Mouse (Mus musculus) adipocyte (in vitro differentiated cells): ENCODE measurements around the gene H2afy2.

Experiments used
- DNase-seq: peaks from one replicate; pipeline ENCODE4 v3.0.0-alpha.2; 2016; ENCODE audit warnings: low spot score

The H2afy2 gene

DNA sequence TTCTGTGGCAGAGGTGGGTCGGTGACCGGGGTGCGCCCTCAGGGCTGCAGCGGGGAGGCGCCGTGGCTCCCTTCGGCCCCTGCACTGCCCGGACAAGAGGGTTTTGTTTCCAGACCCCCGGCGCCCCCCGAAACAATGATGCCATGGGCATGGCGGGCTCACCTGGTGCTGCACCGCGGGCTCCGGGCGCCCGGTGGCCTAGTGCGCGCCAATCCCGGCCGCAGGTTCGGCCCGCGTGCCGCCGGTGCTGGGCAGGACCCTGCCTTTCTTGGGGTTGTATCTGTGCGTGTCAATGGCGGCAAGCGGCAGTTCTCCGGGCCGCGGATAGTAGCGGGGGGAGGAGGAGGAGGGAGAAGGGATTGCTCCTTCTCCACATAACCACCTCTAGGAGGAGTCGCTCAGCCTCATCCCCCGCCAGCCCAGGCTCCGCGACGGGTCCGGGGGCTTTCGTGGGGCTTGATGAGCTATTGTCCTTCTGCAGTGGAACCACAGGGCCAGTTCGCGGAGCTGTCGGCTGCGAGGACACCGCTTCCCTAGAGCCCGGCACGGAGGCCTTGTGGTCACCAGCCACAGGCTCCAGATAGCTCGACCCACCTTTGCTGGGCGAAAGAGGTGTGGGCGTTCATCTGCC, at the start of gene H2afy2:
Gene H2afy2 (minus strand): TSS at position 527 of the 631 bp plus-strand sequence.
- DNase-seq, result no peak

DNA sequence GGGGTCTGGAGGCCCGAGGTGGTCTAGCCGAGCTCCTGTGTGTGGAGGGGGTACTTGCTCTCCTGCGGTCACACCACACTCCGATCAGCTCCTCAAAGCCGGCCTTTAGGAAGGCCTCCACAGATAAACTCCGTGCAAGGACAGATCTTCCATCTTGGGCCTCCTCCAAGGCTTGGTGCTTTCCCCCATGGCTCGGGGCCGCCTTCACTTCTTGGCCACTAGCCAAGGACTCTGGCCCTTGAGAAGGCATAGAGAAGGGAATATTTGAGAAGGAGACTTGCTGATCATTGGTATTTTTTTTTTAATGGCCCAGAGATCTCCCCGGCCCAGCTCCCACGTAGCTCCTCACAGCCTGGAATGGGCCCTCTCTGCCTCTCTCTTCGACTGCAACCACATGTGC, 48.8 kb upstream of the H2afy2 start:
- no peak for DNase-seq

DNA sequence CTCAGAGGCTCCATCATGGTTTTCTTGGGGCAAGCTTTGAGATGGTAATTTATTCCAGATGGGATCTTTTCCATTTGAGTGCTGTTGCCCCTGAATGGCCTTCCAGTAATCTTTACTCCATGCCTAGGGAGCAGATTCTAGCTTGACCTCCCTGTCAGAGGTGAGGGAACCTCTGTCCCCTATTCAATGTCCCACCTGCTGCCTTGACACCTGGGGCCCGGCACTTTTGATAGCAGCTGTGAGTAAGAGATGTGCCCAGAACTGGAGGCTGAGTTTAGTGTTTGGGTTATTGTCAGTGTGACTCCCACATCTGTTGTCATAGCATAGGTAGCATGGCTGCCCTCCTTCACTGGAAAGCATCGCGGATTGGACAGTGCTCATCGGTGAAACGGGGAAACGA, 47.8 kb upstream of the H2afy2 start:
- no peak for DNase-seq

GRCm38 (mm10) chr10:61831251-61831650, 47.3 kb upstream of the H2afy2 start:
- DNase-seq, result no peak

DNA sequence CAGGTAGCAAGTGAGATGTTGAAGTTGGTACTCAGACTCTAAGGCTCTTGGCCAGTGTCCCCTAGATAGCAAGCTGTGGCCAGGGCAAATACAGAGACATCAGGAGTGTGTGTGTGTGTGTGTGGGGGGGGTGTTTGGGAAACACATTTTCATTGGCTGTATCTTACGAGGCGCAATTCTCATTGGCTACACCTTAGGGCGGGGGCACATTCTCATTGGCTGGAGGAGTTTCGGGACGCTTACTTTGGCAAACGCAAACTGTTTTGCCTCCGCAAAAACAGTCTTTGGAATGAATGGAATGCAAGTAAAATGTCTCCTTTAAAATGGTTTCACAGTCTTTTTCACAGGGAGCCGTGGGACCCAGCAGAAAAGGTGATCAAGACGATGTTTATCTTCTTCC, 46.9 kb upstream of the H2afy2 start:
- no peak for DNase-seq

DNA sequence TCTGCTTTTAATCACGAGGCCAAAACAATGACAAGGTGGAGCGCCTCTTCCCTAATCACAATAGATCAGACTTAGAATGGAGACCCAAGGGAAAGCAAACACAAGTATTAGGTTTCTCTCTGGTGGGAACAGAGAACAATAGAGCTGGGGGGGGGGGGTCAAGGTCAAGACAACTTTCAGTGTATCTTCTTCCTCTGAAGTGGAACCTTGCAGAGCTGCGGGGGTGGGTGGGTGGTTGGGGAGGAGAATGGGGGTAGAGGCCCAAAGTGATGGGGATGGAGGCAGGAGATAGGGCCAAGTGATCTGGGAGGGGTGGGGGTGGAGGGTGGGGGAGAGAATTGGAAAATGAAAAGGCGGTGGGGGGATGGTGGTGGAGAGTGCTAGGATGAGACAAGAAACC, 45.1 kb upstream of the H2afy2 start:
- DNase-seq, result no peak

DNA sequence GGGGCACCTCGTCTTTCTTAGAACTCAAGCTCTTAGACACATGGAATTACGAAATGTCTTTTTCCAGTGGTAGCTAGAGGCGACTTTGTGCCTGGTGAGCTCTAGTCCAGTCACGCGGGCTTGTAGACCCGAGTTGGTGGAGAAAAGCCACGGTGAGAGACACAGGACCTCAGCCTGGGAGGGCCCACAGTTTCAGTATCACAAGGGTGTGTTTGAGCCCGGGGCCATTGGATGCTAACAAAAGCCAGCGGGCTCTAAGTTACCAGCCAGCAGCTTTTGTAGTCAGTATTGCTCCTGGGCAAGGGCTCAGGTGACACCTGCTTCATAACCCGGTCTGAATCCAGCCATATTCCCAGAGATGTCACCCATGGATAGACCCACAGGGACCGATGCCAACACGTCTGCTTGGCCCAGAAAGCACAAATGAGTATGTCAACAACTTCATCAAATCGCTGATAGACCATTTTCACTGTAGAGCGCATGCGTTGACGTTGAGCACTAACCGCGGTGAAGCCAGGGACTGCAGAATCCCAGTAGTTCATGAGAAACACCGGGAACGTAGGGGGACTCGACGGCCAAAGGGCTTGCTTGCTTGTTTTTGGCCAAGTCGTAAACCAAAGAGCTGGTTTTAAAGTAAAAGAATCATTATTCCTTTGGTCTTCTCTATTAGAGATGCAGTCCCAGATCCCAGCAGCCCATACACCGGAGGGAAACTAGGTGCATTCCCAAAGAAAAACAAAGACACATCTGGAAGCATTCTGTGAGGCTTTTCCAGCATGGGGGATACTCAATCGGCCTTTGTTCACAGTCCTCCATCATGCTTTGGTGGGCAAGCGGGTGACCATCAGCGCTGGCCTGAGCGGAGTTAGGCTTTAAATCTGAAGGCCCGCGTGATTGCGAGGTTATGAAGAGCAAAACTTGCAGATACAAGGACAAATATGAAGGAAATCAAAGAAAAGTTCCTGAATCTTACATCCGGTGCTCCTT, 44.3 kb upstream of the H2afy2 start:
- DNase-seq, result no peak

- DNase-seq, result no peak
Observed at GRCm38 (mm10) chr10:61826753-61827435, 42.9 kb upstream of the H2afy2 start.

DNA sequence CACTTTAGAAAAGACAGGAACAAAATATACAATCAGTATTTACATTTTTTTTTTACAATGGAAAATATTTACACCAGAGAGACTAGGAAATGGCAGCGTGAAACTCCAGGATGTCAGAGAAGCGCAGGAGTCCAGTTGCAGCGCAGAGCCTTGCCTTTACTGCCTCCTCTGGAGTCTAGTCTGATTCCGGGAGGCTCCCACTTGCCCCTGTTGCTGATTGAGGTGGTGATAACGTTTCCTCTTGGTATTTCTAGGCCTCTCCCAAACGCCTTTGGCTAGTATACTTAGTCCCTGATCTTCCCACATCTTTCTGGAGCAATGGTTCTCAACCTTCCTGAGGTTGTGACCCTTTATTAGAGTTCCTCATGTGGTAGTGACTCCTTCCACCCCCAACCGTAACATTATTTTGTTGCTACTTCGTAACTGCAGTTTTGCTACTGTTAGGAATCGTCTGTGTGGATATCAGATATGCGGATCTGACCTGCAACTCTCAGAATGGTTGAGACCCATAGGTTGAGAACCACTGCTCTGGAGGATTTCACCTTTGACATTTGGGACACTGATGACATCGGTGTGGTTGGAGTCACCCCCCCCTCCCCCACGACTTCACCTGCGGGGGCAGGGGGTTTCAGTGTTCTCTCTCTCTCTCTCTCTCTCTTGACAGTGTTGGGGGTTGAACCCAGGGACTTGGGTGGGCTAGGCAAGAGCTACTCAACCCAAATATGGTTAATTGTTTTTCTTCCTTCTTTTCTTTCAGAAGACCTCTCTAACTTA, 42.2 kb upstream of the H2afy2 start:
- DNase-seq, result no peak

DNA sequence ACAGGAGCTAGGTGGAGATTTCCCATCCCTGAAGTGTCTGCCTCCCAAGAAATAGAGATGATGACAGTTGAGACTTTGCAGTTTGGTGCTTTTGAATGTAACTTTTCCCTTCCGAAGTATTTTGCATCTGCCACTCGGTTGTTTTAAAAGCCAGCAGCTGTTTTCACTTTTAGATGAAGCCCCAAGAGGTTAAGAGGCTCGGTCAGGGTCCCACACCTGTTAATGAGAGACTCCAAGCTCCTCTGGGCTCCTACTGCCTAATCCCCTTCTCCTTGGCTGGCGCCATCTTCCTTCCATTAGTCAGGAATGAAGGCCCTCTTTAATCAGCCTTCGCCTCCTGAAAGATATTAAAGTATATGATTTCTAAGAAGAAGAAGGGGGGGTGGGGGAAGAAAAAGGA, 41.6 kb upstream of the H2afy2 start:
- no peak for DNase-seq

DNA sequence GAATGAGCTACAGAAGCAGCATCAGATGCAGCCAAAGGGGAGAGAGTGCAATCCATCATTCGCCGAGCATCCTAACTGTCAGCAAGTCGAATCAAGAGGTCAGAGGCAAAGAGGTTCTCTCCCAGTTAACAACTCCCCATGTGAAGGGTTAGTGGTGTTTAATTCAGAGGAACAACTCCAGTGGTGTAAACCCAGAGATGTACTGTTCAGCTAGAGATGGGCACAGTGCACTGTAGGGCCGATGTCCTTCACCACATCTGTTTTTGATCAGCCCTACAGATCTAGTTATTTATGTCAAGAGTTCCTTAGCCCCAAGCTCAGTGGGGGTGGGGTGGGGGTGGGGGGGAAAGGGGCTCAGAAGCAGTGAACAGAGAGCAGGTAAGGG, 39.8 kb upstream of the H2afy2 start:
- DNase-seq, result no peak

- no peak for DNase-seq
Observed at GRCm38 (mm10) chr10:61822968-61823730, 39.2 kb upstream of the H2afy2 start.

DNA sequence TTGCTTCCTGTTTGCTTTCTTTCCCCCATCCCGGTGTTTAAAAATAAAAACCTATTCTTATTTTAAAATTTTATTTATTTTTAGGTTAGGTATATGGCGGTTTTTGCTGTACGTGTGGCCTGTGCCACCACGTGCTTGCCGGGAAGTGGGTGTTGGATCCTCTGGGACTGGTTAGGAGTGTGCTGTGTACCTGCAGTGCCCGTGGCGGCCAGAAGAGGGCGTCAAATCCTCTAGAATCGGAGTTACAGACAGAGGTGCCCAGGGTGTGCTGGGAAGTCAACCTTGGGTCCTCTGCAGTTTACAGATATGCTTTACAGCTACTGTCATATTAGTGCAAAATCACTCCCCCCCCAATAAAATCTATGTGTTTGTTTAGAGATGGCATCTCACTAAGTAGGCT, 36.1 kb upstream of the H2afy2 start:
- no peak for DNase-seq

DNA sequence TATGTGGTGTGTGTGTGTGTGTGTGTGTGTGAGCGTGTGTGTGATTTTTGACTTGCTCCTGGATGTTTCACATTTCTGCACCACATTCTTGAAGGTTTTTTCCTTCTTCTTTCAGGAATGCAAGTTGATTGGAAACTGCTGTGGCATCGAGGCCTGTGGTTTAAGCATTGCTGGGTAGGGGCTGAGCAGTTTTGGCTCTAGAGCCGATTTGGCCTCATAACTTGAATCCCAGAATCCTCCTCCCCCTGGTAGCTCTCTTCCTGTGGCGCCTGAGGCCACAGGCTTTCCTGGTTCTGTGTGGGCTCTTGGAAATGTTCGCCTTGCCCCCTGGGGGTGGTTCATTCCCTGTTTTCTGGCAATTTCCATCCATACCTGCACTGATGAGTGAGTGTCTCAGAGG, 28.0 kb upstream of the H2afy2 start:
- no peak for DNase-seq

DNA sequence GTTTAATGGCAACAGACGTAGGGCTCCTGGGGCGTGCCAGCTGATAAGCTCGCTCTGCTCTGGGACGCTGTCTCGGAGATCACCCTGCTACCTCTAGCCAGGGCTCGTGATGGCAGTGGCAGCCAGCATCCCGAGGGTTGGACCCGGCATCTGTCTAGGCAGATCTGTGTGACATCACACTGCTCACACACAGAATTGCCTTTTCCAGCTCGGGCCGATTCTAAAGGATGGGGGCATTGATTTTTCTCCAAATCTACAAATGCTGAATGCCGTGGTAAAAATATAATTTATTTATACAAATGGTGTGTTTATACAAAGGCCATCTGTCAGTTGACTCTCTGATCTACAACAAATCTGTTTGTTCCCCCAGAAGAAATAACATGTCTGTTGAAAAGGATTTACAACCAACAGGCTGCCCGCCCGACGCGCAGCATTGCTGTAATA, 14.2 kb upstream of the H2afy2 start:
- DNase-seq, result no peak

DNA sequence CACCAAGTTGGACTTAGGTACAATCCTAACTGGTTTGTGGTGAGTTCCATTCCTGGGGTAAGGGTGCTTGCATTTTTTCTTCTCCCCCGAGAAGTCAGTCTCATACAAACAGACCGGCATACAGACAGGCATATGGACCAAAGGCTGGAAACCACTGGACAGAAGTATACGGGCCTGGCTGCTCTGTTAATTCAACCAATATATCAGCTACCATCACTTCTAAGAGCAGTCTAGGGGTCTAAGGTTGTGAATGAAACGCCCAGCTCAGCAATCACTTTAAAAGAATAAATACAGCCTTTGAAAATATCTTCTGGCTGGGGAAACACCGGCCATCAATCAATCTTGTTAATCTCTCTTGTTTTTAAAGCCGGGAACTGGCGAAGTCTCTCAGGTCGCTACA, 11.5 kb upstream of the H2afy2 start:
- DNase-seq, result no peak

- no peak for DNase-seq
Observed at GRCm38 (mm10) chr10:61794971-61795370, 11.0 kb upstream of the H2afy2 start.

GRCm38 (mm10) chr10:61793015-61793414, 9.1 kb upstream of the H2afy2 start:
- no peak for DNase-seq

GRCm38 (mm10) chr10:61788499-61788898, 4.6 kb upstream of the H2afy2 start:
- DNase-seq, result no peak

- DNase-seq, result no peak
Observed at GRCm38 (mm10) chr10:61787541-61788313, 3.8 kb upstream of the H2afy2 start.
